Mouse (Mus musculus) embryonic fibroblast, embryonic 13.5 days (primary cell): ENCODE data around the gene Cemip. TPM values are rescaled to one million over a fixed set of nuclear protein-coding genes. Genes with fewer than 3 reads are reported as not detected.
A peak's percentile ranks its signal among the peaks of the same experiment; 100 is the strongest.
"Not testable (repeated sequence)": the region's sequence is repeated elsewhere in the genome, so short reads cannot be mapped to it uniquely, and the experiment has no call there.

ENCODE experiments used
- H3K27ac ChIP-seq: 2 replicates; pipeline ENCODE4 v1.5.1; 2012; ENCODE audit warnings: low read length, control low read depth, inconsistent platforms; ENCODE audit not compliant: insufficient read depth
- H3K4me1 ChIP-seq: 2 replicates; pipeline ENCODE4 v1.6.1; 2011; ENCODE audit warnings: low read length; ENCODE audit not compliant: control insufficient read depth, insufficient read depth
- H3K4me3 ChIP-seq: 2 replicates; pipeline ENCODE4 v1.5.1; 2011; ENCODE audit warnings: mild to moderate bottlenecking, control low read depth, low read length; ENCODE audit not compliant: insufficient read depth
- CTCF ChIP-seq: IDR thresholded peaks from 2 replicates; pipeline ENCODE4 v1.5.1; 2011; ENCODE audit warnings: mild to moderate bottlenecking, control low read depth, low read length, moderate library complexity, borderline replicate concordance; ENCODE audit not compliant: insufficient read depth
- POLR2A ChIP-seq: IDR thresholded peaks from 2 replicates; pipeline ENCODE4 v1.6.1; 2011; ENCODE audit warnings: low read depth, mild to moderate bottlenecking, control low read depth, low read length, moderate library complexity
- polyA plus RNA-seq: library from polyadenylated mRNA; stranded (reverse); fragments of >200 nt; gene quantifications from 2 replicates; pipeline ENCODE4 v1.2.4, GENCODE M21; 2011; ENCODE audit warnings: low read depth; ENCODE audit not compliant: missing spikeins, insufficient read length

Gene Cemip
- polyA plus RNA-seq, 1 experiment, result 73.5 TPM

GRCm38 (mm10) chr7:83901425-83901824 lies 184.9 kb downstream of the Cemip start:
- Histone ChIP-seq H3K4me1 (no peaks in the 10 kb centered on the region), H3K27ac (no peak overlapping the region), H3K4me3 (no peak overlapping the region)
- no peak for TF ChIP-seq CTCF
- TF ChIP-seq POLR2A, result no peak

- Histone ChIP-seq H3K27ac (no peak overlapping the region), H3K4me3 (no peak overlapping the region), H3K4me1 (no peaks in the 10 kb centered on the region)
- TF ChIP-seq POLR2A (no peak), CTCF (no peak)
Measured at GRCm38 (mm10) chr7:83900519-83900918, 185.8 kb downstream of the Cemip start.

- TF ChIP-seq CTCF (no peak), POLR2A (no peak)
- Histone ChIP-seq H3K4me1 (no peaks in the 10 kb centered on the region), H3K4me3 (no peak overlapping the region), H3K27ac (no peak overlapping the region)
Measured at GRCm38 (mm10) chr7:83898267-83898666, 188.0 kb downstream of the Cemip start.

- no peak overlapping the region for H3K4me3 ChIP-seq
- H3K4me1 ChIP-seq, result no peaks in the 10 kb centered on the region
- TF ChIP-seq CTCF (no peak), POLR2A (no peak)
- H3K27ac ChIP-seq, result no peak overlapping the region
Measured at GRCm38 (mm10) chr7:83896077-83896740, 190.1 kb downstream of the Cemip start.

- H3K27ac ChIP-seq, result no peak overlapping the region
- TF ChIP-seq CTCF (no peak), POLR2A (no peak)
- H3K4me1 ChIP-seq, result no peaks in the 10 kb centered on the region
Measured at GRCm38 (mm10) chr7:83894348-83894747, 192.0 kb downstream of the Cemip start.

GRCm38 (mm10) chr7:83892333-83892669 lies 194.0 kb downstream of the Cemip start:
- Histone ChIP-seq H3K4me3 (peak overlapping the region; percentile 97), H3K27ac (peak overlapping the region; percentile 66), H3K4me1 (no peaks in the 10 kb centered on the region)
- no peak for TF ChIP-seq CTCF
- TF ChIP-seq POLR2A, result no peak

More at GRCm38 (mm10) chr7:83894348-83894747, 192.0 kb downstream of the Cemip start:
- H3K4me3 ChIP-seq, result no peak overlapping the region

GRCm38 (mm10) chr7:83891433-83892332 lies 194.6 kb downstream of the Cemip start:
- no peaks in the 10 kb centered on the region for H3K4me1 ChIP-seq
- peak overlapping the region; percentile 97 for H3K4me3 ChIP-seq
- TF ChIP-seq CTCF (no peak), POLR2A (peak; percentile 96)
- peak overlapping the region; percentile 66 for H3K27ac ChIP-seq

GRCm38 (mm10) chr7:83889946-83890345 lies 196.4 kb downstream of the Cemip start:
- H3K4me3 ChIP-seq, H3K27ac ChIP-seq, H3K4me1 ChIP-seq: not testable (repeated sequence)

- Histone ChIP-seq H3K27ac (no peak overlapping the region), H3K4me3 (no peak overlapping the region), H3K4me1 (no peaks in the 10 kb centered on the region)
- TF ChIP-seq POLR2A (no peak), CTCF (no peak)
Measured at GRCm38 (mm10) chr7:83889383-83889782, 196.9 kb downstream of the Cemip start.
